Mouse (Mus musculus): Measurements from ENCODE around the gene Btbd35f13. TPM values are rescaled to one million over a fixed set of nuclear protein-coding genes. Genes with fewer than 3 reads are reported as not detected.
"Not testable (repeated sequence)": the region's sequence is repeated elsewhere in the genome, so short reads cannot be mapped to it uniquely, and the experiment has no call there.

Gene Btbd35f13
- polyA plus RNA-seq (2015; fragmentation: Nextera tagmentation; extraction: Ambion mirVana) = not detected in 2 replicates

GRCm38 (mm10) chrX:33656872-33657271 is at the start of gene Btbd35f13:
Btbd35f13 (plus strand) TSS chrX:33657172.
- H3K27me3 ChIP-seq (replicated peaks); H3K9me3 ChIP-seq; ATAC-seq (replicated peaks); H3K4me3 ChIP-seq; H3K4me2 ChIP-seq; H3K36me3 ChIP-seq (replicated peaks); H3K9ac ChIP-seq; H3K27ac ChIP-seq; H3K4me1 ChIP-seq: not testable (repeated sequence)
- WGBS = 68% methylated on average over 2 of the region's 3 CpGs

GRCm38 (mm10) chrX:33702249-33702648 is 45.3 kb downstream of the Btbd35f13 start, which contains the start of gene Btbd35f14:
Btbd35f14 (minus strand) TSS chrX:33702349.
- not testable (repeated sequence) for H3K4me1 ChIP-seq; H3K9me3 ChIP-seq; H3K27me3 ChIP-seq (replicated peaks); H3K4me2 ChIP-seq; H3K4me3 ChIP-seq; H3K27ac ChIP-seq; ATAC-seq (replicated peaks); H3K9ac ChIP-seq; H3K36me3 ChIP-seq (replicated peaks)
- WGBS = no CpG with 5 or more reads among the region's 3 CpGs

Other genes with a start within 250 kb of the Btbd35f13 start
- not detected in 2 replicates for gene Btbd35f15, start 79.9 kb upstream of the Btbd35f13 start, polyA plus RNA-seq (2015; fragmentation: Nextera tagmentation; extraction: Ambion mirVana)
- not detected in 2 replicates for gene Btbd35f14, start 45.2 kb downstream of the Btbd35f13 start, polyA plus RNA-seq (2015; fragmentation: Nextera tagmentation; extraction: Ambion mirVana)